Mouse (Mus musculus): ENCODE measurements at regions not wholly inside any gene's neighbourhood (a gene's known extent, or its start where the extent isn't known, plus 50 kb on each side); places are given as distances from the start of the nearest gene placed in this dataset.

GRCm38 (mm10) chr17:65015731-65016130 lies 179.9 kb upstream of the 4930583I09Rik start:
- DNase-seq (ENCODE audit: low read depth, low spot score): no peak

GRCm38 (mm10) chr17:65014682-65015081 lies 178.8 kb upstream of the 4930583I09Rik start:
- no peak for DNase-seq (ENCODE audit: low read depth, low spot score)

- DNase-seq (ENCODE audit: low read depth, low spot score): no peak
These were observed 164.8 kb upstream of the 4930583I09Rik start for GRCm38 (mm10) chr17:65000626-65001135.

- DNase-seq (ENCODE audit: low read depth, low spot score): no peak
These were observed 158.6 kb upstream of the 4930583I09Rik start for GRCm38 (mm10) chr17:64994483-64994882.

- DNase-seq (ENCODE audit: low read depth, low spot score): no peak
These were observed 155.4 kb upstream of the 4930583I09Rik start for GRCm38 (mm10) chr17:64991262-64991661.

- DNase-seq (ENCODE audit: low read depth, low spot score): no peak
These were observed 148.6 kb upstream of the 4930583I09Rik start for GRCm38 (mm10) chr17:64984276-64985011.

- DNase-seq (ENCODE audit: low read depth, low spot score): no peak
These were observed 147.6 kb upstream of the 4930583I09Rik start for GRCm38 (mm10) chr17:64983480-64983879.

GRCm38 (mm10) chr17:64964153-64964552 lies 128.3 kb upstream of the 4930583I09Rik start:
- no peak for DNase-seq (ENCODE audit: low read depth, low spot score)

- no peak for DNase-seq (ENCODE audit: low read depth, low spot score)
These were observed 126.0 kb upstream of the 4930583I09Rik start for GRCm38 (mm10) chr17:64961887-64962286.

- no peak for DNase-seq (ENCODE audit: low read depth, low spot score)
These were observed 121.6 kb upstream of the 4930583I09Rik start for GRCm38 (mm10) chr17:64957495-64957894.

GRCm38 (mm10) chr17:64956506-64956905 lies 120.6 kb upstream of the 4930583I09Rik start:
- no peak for DNase-seq (ENCODE audit: low read depth, low spot score)

- DNase-seq (ENCODE audit: low read depth, low spot score): no peak
These were observed 117.4 kb upstream of the 4930583I09Rik start for GRCm38 (mm10) chr17:64953275-64953674.

GRCm38 (mm10) chr17:64951625-64951940 lies 115.7 kb upstream of the 4930583I09Rik start:
- DNase-seq (ENCODE audit: low read depth, low spot score): no peak

GRCm38 (mm10) chr17:64950802-64951624 lies 115.1 kb upstream of the 4930583I09Rik start:
- no peak for DNase-seq (ENCODE audit: low read depth, low spot score)

GRCm38 (mm10) chr17:64943213-64943612 lies 107.3 kb upstream of the 4930583I09Rik start:
- no peak for DNase-seq (ENCODE audit: low read depth, low spot score)

GRCm38 (mm10) chr17:64941555-64941954 lies 105.7 kb upstream of the 4930583I09Rik start:
- DNase-seq (ENCODE audit: low read depth, low spot score): no peak

- no peak for DNase-seq (ENCODE audit: low read depth, low spot score)
These were observed 99.8 kb upstream of the 4930583I09Rik start for GRCm38 (mm10) chr17:64935683-64936082.

GRCm38 (mm10) chr17:64934411-64934810 lies 98.5 kb upstream of the 4930583I09Rik start:
- DNase-seq (ENCODE audit: low read depth, low spot score): no peak

GRCm38 (mm10) chr17:64930816-64931428 lies 95.1 kb upstream of the 4930583I09Rik start:
- DNase-seq (ENCODE audit: low read depth, low spot score): no peak

GRCm38 (mm10) chr17:64923762-64924161 lies 87.9 kb upstream of the 4930583I09Rik start:
- no peak for DNase-seq (ENCODE audit: low read depth, low spot score)

GRCm38 (mm10) chr17:64922235-64922634 lies 86.4 kb upstream of the 4930583I09Rik start:
- DNase-seq (ENCODE audit: low read depth, low spot score): no peak

GRCm38 (mm10) chr17:64920236-64920635 lies 84.4 kb upstream of the 4930583I09Rik start:
- DNase-seq (ENCODE audit: low read depth, low spot score): no peak
